Mouse (Mus musculus) cerebellum, adult 2 months (tissue): ENCODE results near the gene Camsap2.

Experiments used
- CTCF ChIP-seq: fragments of 200-500 bp; IDR thresholded peaks from 2 replicates; pipeline ENCODE4 v1.5.1; 2011; ENCODE audit warnings: low read depth, mild to moderate bottlenecking, control low read depth, low read length, moderate library complexity, borderline replicate concordance; ENCODE audit not compliant: insufficient read depth
- POLR2A ChIP-seq: fragments of 200-500 bp; IDR thresholded peaks from 2 replicates; pipeline ENCODE4 v1.6.1; 2011; ENCODE audit warnings: low read length, control low read depth, borderline replicate concordance; ENCODE audit not compliant: insufficient read depth

DNA sequence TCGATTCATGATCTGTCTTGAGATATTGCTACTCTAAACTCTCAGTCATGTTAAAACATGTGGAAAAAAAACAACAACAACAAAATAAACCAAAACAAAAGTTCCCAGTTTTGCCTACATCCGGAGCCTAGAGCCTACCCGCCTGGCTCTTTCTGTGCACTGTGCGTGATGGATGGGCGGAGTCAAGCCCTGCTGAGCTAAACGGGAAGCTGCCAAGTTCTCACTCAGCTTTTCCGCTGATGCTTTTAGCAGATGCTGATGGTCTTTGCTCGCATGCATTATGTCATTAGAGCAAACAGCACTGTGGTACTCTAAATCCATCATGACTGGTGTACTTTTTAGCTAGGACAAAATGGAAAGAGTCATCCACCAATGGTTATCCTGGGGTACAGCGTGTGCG lies 48.6 kb upstream of the Camsap2 start:
- no peak for TF ChIP-seq CTCF
- no peak for TF ChIP-seq POLR2A
